Mouse (Mus musculus) midbrain, embryonic 14.5 days (tissue): ENCODE results near the gene Camk2b. TPM values are rescaled to one million over a fixed set of nuclear protein-coding genes. Genes with fewer than 3 reads are reported as not detected.
"Not testable (repeated sequence)": the region's sequence is repeated elsewhere in the genome, so short reads cannot be mapped to it uniquely, and the experiment has no call there.

Experiments
- ATAC-seq: fragments of 200-750 bp; cut with Nextera tagmentation; 2 replicates; pipeline ENCODE4 v1.8.0; 2017; ENCODE audit warnings: moderate number of reproducible peaks, moderate library complexity; ENCODE audit not compliant: low FRiP score, low TSS enrichment
- DNase-seq: peaks from one replicate; pipeline ENCODE4 v3.0.0-alpha.2; 2015
- H3K27ac ChIP-seq: fragments of 300-500 bp; sonication (generic); replicated peaks from 2 replicates; pipeline ENCODE4 v1.5.1; 2014; ENCODE audit warnings: mild to moderate bottlenecking, low read depth, low read length, moderate library complexity
- H3K27me3 ChIP-seq: fragments of 300-500 bp; sonication (generic); 2 replicates; pipeline ENCODE4 v1.6.1; 2014; ENCODE audit warnings: low read length, control low read depth, mixed read lengths; ENCODE audit not compliant: control insufficient read depth, insufficient read depth
- H3K36me3 ChIP-seq: fragments of 300-500 bp; sonication (generic); 2 replicates; pipeline ENCODE4 v1.6.1; 2014; ENCODE audit warnings: low read length, control low read depth; ENCODE audit not compliant: control insufficient read depth, insufficient read depth
- H3K4me1 ChIP-seq: fragments of 300-500 bp; sonication (generic); 2 replicates; pipeline ENCODE4 v1.6.1; 2014; ENCODE audit warnings: mild to moderate bottlenecking, antibody characterized with exemption, low read length, control low read depth; ENCODE audit not compliant: control insufficient read depth, insufficient read depth
- H3K4me2 ChIP-seq: fragments of 300-500 bp; sonication (generic); 2 replicates; pipeline ENCODE4 v1.6.1; 2014; ENCODE audit warnings: mild to moderate bottlenecking, low read length, moderate library complexity
- H3K4me3 ChIP-seq: fragments of 300-500 bp; sonication (generic); replicated peaks from 2 replicates; pipeline ENCODE4 v1.5.1; 2014; ENCODE audit warnings: low read depth, low read length
- H3K9ac ChIP-seq: fragments of 300-500 bp; sonication (generic); replicated peaks from 2 replicates; pipeline ENCODE4 v1.6.1; 2014; ENCODE audit warnings: mild to moderate bottlenecking, low read length, moderate library complexity
- H3K9me3 ChIP-seq: fragments of 300-500 bp; sonication (generic); 2 replicates; pipeline ENCODE4 v1.6.1; 2016; ENCODE audit warnings: low read length, control low read depth, mixed read lengths; ENCODE audit not compliant: control insufficient read depth
- WGBS: fragments of 180-500 bp; shearing (Covaris S2); extraction: QIAGEN DNeasy Blood & Tissue Kit; methylation state at CpG from one replicate; pipeline ENCODE4 v1.1.7; 2014; 5-methylcytosine and 5-hydroxymethylcytosine counted together
- polyA plus RNA-seq: library from polyadenylated mRNA; unstranded; fragments of >200 nt; fragmentation: Nextera tagmentation; extraction: Ambion mirVana; gene quantifications from 2 replicates; pipeline ENCODE4 v1.2.1, GENCODE M21; 2014

Gene Camk2b
- polyA plus RNA-seq = 85.6 and 124 TPM in 2 replicates

GRCm38 (mm10) chr11:6066176-6066575 lies at the start of gene Camk2b:
Camk2b (minus strand) TSS chr11:6066362.
- Histone ChIP-seq H3K36me3 (no peaks in the 10 kb centered on the region), H3K4me3 (peak within 1 kb of the TSS; percentile 65), H3K27me3 (peaks cover 43% of the 10 kb centered on the region), H3K9ac (peak within 1 kb of the TSS; percentile 78), H3K4me2 (peak within 1 kb of the TSS; percentile 63), H3K9me3 (no peaks in the 10 kb centered on the region), H3K4me1 (peaks cover 28% of the 10 kb centered on the region), H3K27ac (peak within 1 kb of the TSS; percentile 78)
- ATAC-seq = no peak
- peak; percentile 21 for DNase-seq
- 6% methylated on average over 6 of the region's 6 CpGs for WGBS

- ATAC-seq (no peak), DNase-seq (no peak)
- no peak overlapping the region for H3K27ac ChIP-seq
- peaks cover 65% of the 10 kb centered on the region for H3K36me3 ChIP-seq
- no peak overlapping the region for H3K9ac ChIP-seq
- no peaks in the 10 kb centered on the region for H3K4me1 ChIP-seq
- WGBS = 96% methylated on average over 5 of the region's 5 CpGs
- no peaks in the 10 kb centered on the region for H3K9me3 ChIP-seq
- no peak overlapping the region for H3K4me2 ChIP-seq
- H3K27me3 ChIP-seq = no peaks in the 10 kb centered on the region
- H3K4me3 ChIP-seq = no peak overlapping the region
Measured at GRCm38 (mm10) chr11:6111734-6112484, 45.7 kb upstream of the Camk2b start.

DNA sequence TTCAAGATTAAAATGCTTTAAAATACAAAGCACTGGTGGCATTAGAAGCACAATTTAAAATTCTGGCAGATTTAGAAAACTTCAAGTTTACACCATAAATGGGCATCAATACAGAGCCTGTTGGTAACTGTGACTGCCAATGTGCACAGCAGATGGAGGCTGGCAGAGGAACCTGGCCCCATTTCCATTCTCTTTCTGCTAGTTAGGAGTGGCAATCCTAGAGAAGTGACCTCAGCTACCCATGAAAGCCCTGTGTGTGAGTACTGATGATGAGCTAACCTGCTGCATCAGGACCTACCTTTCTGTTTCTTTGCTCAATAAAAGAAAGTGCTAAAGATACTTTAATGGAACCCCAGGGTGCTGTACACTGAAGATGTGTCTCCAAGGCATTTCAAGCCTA lies 43.8 kb upstream of the Camk2b start:
- no peak overlapping the region for H3K4me2 ChIP-seq
- DNase-seq (no peak), ATAC-seq (no peak)
- no peaks in the 10 kb centered on the region for H3K27me3 ChIP-seq
- H3K9me3 ChIP-seq = no peaks in the 10 kb centered on the region
- H3K36me3 ChIP-seq = peaks cover 77% of the 10 kb centered on the region
- H3K27ac ChIP-seq = no peak overlapping the region
- no peak overlapping the region for H3K9ac ChIP-seq
- H3K4me3 ChIP-seq = no peak overlapping the region
- H3K4me1 ChIP-seq = no peaks in the 10 kb centered on the region

DNA sequence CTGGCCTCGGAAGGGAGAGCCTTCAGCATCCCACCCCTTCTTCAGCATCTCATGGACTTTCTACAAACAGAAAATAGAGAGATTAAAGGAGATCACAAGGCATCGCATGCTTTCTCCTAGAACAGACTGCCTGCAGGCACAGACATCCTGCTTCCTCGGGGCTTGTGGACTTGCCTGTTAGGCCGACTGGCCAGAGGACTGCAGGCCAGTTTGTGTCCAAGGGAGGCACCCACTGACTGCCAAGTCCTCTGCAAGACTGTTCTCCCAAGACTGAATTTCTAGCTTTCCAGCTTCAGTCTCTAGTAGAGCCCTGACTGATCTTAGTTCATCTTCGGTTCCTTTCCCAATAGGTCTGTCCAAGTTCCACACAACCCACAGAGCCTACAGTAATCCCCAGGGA lies 42.1 kb upstream of the Camk2b start:
- WGBS = 91% methylated on average over 5 of the region's 5 CpGs
- peaks cover 86% of the 10 kb centered on the region for H3K36me3 ChIP-seq
- no peak for ATAC-seq
- no peaks in the 10 kb centered on the region for H3K27me3 ChIP-seq
- no peaks in the 10 kb centered on the region for H3K4me1 ChIP-seq
- no peak overlapping the region for H3K4me2 ChIP-seq
- H3K27ac ChIP-seq = no peak overlapping the region
- H3K9me3 ChIP-seq = no peaks in the 10 kb centered on the region
- H3K9ac ChIP-seq = no peak overlapping the region
- H3K4me3 ChIP-seq = no peak overlapping the region
- DNase-seq = no peak

DNA sequence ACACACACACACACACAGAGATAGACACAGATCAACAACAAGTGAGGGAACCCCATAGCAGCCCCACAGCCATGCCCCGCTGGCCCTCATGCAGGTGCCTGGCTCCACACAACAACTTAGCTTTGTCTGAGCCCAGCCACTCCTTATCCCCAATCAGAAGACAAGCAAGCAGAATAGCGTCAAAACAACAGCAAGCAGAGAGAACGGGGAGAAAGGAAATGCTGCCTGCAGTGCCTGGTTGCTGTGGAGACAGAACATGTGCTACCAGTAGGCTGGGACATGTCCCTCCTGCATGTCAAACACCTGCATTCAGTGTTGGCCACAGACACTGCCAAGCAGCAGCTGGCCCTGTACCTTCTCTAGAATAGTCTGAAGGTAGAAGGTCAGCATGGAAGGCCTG lies 41.6 kb upstream of the Camk2b start:
- H3K4me3 ChIP-seq = no peak overlapping the region
- H3K36me3 ChIP-seq = peaks cover 81% of the 10 kb centered on the region
- no peak overlapping the region for H3K9ac ChIP-seq
- ATAC-seq (no peak), DNase-seq (no peak)
- no peak overlapping the region for H3K4me2 ChIP-seq
- no peaks in the 10 kb centered on the region for H3K4me1 ChIP-seq
- H3K27ac ChIP-seq = no peak overlapping the region
- H3K9me3 ChIP-seq = no peaks in the 10 kb centered on the region
- no peaks in the 10 kb centered on the region for H3K27me3 ChIP-seq
- WGBS = 56% methylated on average over 3 of the region's 3 CpGs

DNA sequence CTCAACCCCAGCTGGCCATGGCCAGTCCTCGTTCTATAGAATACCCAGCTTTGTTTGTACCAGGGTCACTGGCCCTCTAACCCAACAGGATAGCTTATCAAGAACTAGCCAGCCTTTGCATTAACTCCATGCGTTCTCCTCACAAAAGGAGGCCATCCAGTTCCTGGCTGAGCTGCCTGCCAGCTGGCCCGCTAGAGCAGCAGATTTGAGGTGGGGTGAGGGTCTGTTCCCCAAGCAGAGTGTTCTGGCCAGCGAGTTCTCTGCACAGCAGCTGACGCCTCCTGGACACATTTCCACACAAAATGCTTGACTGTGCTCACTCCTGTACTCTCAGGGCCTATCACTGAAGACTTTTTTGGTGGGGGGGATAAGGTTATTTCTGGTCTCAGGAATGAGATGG lies 38.6 kb upstream of the Camk2b start:
- H3K4me3 ChIP-seq = no peak overlapping the region
- WGBS = 89% methylated on average over 5 of the region's 5 CpGs
- H3K27ac ChIP-seq = no peak overlapping the region
- no peak for DNase-seq
- H3K4me2 ChIP-seq = no peak overlapping the region
- H3K9ac ChIP-seq = no peak overlapping the region
- H3K27me3 ChIP-seq = no peaks in the 10 kb centered on the region
- peaks cover 53% of the 10 kb centered on the region for H3K36me3 ChIP-seq
- H3K9me3 ChIP-seq = no peaks in the 10 kb centered on the region
- H3K4me1 ChIP-seq = no peaks in the 10 kb centered on the region
- ATAC-seq = no peak

- not testable (repeated sequence) for H3K4me1 ChIP-seq, H3K9ac ChIP-seq, H3K4me3 ChIP-seq, H3K36me3 ChIP-seq, DNase-seq, ATAC-seq, H3K27me3 ChIP-seq, H3K4me2 ChIP-seq, H3K9me3 ChIP-seq, H3K27ac ChIP-seq
- WGBS = 99% methylated on average over 2 of the region's 3 CpGs
Measured at GRCm38 (mm10) chr11:6096637-6097036, 30.5 kb upstream of the Camk2b start.

GRCm38 (mm10) chr11:6086991-6087390 lies 20.8 kb upstream of the Camk2b start:
- H3K4me1 ChIP-seq = no peaks in the 10 kb centered on the region
- no peaks in the 10 kb centered on the region for H3K27me3 ChIP-seq
- H3K9me3 ChIP-seq = no peaks in the 10 kb centered on the region
- H3K4me3 ChIP-seq = no peak overlapping the region
- 55% methylated on average over 4 of the region's 4 CpGs for WGBS
- H3K27ac ChIP-seq = no peak overlapping the region
- ATAC-seq (no peak), DNase-seq (peak; percentile 17)
- H3K4me2 ChIP-seq = no peak overlapping the region
- no peaks in the 10 kb centered on the region for H3K36me3 ChIP-seq
- H3K9ac ChIP-seq = no peak overlapping the region

- WGBS = 90% methylated on average over 2 of the region's 2 CpGs
- no peak for DNase-seq
- Histone ChIP-seq H3K4me3 (no peak overlapping the region), H3K27me3 (no peaks in the 10 kb centered on the region), H3K27ac (no peak overlapping the region), H3K9me3 (no peaks in the 10 kb centered on the region), H3K36me3 (no peaks in the 10 kb centered on the region), H3K4me2 (no peak overlapping the region), H3K4me1 (no peaks in the 10 kb centered on the region), H3K9ac (no peak overlapping the region)
- no peak for ATAC-seq
Measured at GRCm38 (mm10) chr11:6078737-6079136, 12.6 kb upstream of the Camk2b start.
